8 mouse cellular contexts compared by ENCODE assay signal in genomic region chr19:8756635-8757387, GRCm38 (mm10). TPM values are rescaled to one million over a fixed set of nuclear protein-coding genes. Genes with fewer than 3 reads are reported as not detected.
DNase-seq lines count a peak whose midpoint lies in the region; ATAC-seq lines count a peak whose summit lies in the region.

Gene Nxf1 (plus strand): TSS chr19:8757073.

- peak within 1 kb of the TSS; percentile 98 for H3K9ac ChIP-seq in hindbrain, embryonic 12.5 days

- H3K27ac ChIP-seq in hindbrain, embryonic 12.5 days = peak within 1 kb of the TSS; percentile 91

- peak; percentile 94 for ATAC-seq in hindbrain, embryonic 12.5 days (ENCODE audit: low FRiP score)

- WGBS in hindbrain, embryonic 12.5 days = 1% methylated on average over 75 of the region's 75 CpGs

- H3K4me3 ChIP-seq in hindbrain, embryonic 12.5 days = peak within 1 kb of the TSS; percentile 99

- no peaks in the 10 kb centered on the region for H3K9me3 ChIP-seq in hindbrain, embryonic 12.5 days (replicated peaks)

- no peaks in the 10 kb centered on the region for H3K27me3 ChIP-seq in hindbrain, embryonic 12.5 days

- DNase-seq in Muller cell, postnatal 12 days (ENCODE audit: inconsistent ontology term) = peak; percentile 97
- peak; percentile 89 for DNase-seq in cerebellum, adult 9-11 months
- DNase-seq in frontal cortex, postnatal 10 days (ENCODE audit: low spot score in 2 of 2) = peak; percentile 82 to 90
- peak; percentile 83 to 88 for DNase-seq in layer of hippocampus, postnatal 25 days (ENCODE audit: extremely low spot score in 1 of 2, low spot score in 1 of 2)
- DNase-seq in lung, postnatal 25 days (ENCODE audit: low spot score) = peak; percentile 92
- DNase-seq in retina, embryonic 14.5 days (ENCODE audit: low spot score) = peak; percentile 96
- DNase-seq in thymus, postnatal 4 days = peak; percentile 97

- H3K36me3 ChIP-seq in hindbrain, embryonic 12.5 days = peaks cover 26% of the 10 kb centered on the region

- peaks cover 28% of the 10 kb centered on the region for H3K4me1 ChIP-seq in hindbrain, embryonic 12.5 days

- H3K4me2 ChIP-seq in hindbrain, embryonic 12.5 days (replicated peaks) = peak within 1 kb of the TSS; percentile 72

RNA-seq across cellular contexts. Expression of gene Nxf1, which starts in this region (rescaled TPM):
- 190 and 196 TPM in 2 replicates for polyA plus RNA-seq in hindbrain, embryonic 12.5 days (2016; fragmentation: Nextera tagmentation; extraction: Ambion mirVana)
- total RNA-seq in layer of hippocampus, postnatal 25 days (2021) = 10 to 100 TPM; 75.4 to 95.3 TPM

Comparison
In these comparisons a context has a peak if more than half of its experiments do, and no peak if none do; other contexts are left out.
1. Peak in every context shown above with its lines: DNase-seq, ATAC-seq, H3K4me3 ChIP-seq and H3K27ac ChIP-seq.